Mouse (Mus musculus): ENCODE results near the gene Mtf1.

Mtf1 gene

DNA sequence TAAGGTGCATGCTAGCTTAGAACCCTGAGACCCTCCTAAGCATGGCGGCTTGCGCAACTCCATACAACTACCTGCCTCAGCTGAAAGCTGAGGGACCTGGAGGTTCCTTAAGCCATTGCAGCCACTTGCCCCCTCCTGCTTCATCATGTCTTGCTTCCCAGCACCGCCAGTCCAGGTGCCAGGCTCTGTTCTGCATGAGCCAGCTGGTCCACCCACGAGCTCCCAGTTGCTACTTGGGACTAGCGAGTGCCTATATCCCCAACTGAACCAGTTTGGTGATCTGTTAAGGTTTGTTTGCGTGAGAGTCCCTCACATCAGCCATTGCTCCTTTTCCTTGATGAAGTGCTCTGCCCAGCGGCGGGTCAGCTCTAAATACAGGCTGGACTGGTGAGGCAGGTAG is 54.4 kb downstream of the Mtf1 start:
- in situ Hi-C loops (cut with MboI), result no loop called here

DNA sequence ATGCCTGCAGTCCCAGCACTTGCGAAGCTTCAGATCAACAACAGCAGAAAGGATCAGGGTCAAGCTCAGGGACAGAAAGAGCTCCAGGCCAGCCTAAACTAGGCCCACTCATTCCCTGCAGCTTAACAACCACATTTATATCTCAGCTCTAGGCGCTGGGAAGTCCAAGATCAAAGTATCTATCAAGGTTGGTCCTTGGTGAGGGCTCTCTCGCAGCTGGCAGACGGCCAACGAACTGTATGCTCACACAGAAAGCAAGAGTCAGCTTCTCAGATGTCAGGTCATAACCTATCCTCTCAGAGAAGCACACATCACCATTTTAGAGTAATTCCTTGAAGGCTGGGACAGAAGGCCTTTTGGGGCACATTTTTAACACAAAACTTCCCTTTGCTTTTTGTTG is 56.5 kb downstream of the Mtf1 start:
- in situ Hi-C loops (cut with MboI), result no loop called here

DNA sequence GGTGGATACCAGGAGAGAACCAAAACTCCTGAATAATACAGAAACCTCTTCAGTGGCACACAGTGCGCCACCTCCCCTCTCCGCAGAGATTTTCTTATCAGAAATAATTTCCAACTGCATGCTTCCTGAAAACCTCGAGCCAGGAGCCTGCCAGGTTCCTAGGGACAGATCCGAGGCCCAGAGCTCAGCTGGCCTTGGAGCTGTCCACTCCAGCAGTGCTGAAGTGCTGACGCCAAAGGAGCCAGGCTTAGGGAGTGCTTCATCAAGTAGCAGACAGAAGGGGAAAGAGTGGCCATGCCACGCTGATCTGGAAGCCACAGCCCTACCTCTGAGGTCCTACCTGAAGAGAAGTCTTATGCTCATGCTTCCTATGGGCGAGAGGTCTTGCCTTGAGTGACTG is 58.5 kb downstream of the Mtf1 start:
- in situ Hi-C loops (cut with MboI), result no loop called here

- in situ Hi-C loops (cut with MboI), result no loop called here
Measured at GRCm38 (mm10) chr4:124861283-124862188, 59.6 kb downstream of the Mtf1 start, which contains the start of gene Maneal. Maneal (minus strand) TSS chr4:124862171.

- in situ Hi-C loops (cut with MboI), result no loop called here
Measured at GRCm38 (mm10) chr4:124872719-124873118, 70.8 kb downstream of the Mtf1 start.

GRCm38 (mm10) chr4:124880599-124880998 is 78.7 kb downstream of the Mtf1 start, which contains the start of gene Epha10:
Epha10 (plus strand) TSS chr4:124880899.
- in situ Hi-C loops (cut with MboI), result no loop called here

- in situ Hi-C loops (cut with MboI), result no loop called here
Measured at GRCm38 (mm10) chr4:124881341-124881908, 79.5 kb downstream of the Mtf1 start.

- in situ Hi-C loops (cut with MboI), result no loop called here
Measured at GRCm38 (mm10) chr4:124882151-124882729, 80.3 kb downstream of the Mtf1 start.

GRCm38 (mm10) chr4:124888702-124889101 is 86.8 kb downstream of the Mtf1 start:
- in situ Hi-C loops (cut with MboI), result no loop called here

DNA sequence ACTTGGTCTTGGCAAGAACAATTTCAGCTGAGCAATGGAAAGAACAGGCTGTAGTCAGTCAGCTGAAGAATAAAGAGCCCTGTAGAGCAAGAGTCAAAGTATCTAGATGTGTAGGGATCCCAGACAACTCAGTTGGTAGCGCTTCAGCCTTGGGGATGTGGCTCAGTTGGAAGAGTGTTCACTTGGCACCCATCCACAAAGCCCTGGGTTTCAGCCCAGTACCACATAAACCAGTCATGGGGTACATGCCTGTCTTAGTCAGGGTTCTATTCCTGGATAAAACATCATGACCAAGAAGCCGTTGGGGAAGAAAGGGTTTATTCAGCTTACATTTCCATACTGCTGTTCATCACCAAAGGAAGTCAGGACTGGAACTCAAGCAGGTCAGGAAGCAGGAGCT is 88.0 kb downstream of the Mtf1 start:
- in situ Hi-C loops (cut with MboI), result no loop called here

- in situ Hi-C loops (cut with MboI), result no loop called here
Measured at GRCm38 (mm10) chr4:124890831-124891230, 88.9 kb downstream of the Mtf1 start.

DNA sequence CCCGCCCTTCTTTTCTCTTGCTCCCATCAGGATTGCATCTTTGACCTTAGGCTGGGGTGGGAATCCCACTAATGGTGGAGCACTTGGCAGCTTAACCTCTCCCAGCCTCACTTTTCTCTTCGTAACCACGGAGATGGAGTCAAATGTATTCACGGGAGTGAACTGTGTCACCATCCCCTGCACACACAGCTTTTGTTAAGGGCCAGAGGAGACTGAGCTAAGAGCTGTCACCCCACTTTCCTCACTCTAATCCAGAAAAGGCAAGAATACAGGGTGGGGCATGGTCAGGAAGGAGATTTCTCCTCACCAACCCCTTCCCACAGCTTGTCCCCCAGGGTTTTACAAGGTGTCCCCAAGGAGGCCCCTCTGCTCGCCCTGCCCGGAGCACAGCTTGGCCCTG is 91.9 kb downstream of the Mtf1 start:
- in situ Hi-C loops (cut with MboI), result no loop called here

DNA sequence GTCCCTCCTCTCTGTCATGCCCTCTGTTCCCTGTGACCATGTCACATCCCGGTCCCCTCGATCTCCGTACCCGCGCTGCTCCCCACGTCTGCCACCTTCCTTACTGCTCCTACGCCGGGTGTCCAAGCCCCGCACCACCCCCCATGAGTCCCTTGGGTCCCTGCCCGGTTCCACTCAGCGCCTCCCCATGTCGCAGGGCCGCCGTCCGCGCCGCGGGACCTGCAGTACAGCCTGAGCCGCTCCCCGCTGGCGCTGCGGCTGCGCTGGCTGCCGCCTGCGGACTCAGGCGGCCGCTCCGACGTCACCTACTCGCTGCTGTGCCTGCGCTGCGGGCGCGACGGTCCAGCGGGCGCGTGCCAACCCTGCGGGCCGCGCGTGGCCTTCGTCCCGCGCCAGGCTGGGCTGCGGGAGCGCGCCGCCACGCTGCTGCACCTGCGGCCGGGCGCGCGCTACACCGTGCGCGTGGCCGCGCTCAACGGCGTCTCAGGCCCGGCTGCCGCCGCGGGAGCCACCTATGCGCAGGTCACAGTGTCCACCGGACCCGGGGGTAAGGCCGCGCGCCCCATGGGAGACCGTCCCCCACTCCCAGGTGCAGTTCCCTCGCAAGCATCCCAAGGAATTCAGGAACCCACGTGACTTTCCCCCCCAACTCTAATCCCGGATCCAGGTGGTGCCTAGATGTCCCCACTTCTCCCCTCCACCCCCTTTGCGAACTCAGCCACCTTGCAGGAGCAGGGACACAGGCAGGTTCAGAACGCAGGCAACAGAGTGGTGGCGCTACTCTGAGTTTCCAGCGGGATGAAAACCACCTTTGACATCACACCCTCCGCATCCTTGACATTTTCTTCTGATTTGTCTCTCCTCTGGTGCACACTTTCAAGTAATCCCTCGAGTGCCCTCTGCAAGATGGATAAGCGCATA is 92.9 kb downstream of the Mtf1 start:
- in situ Hi-C loops (cut with MboI), result no loop called here

DNA sequence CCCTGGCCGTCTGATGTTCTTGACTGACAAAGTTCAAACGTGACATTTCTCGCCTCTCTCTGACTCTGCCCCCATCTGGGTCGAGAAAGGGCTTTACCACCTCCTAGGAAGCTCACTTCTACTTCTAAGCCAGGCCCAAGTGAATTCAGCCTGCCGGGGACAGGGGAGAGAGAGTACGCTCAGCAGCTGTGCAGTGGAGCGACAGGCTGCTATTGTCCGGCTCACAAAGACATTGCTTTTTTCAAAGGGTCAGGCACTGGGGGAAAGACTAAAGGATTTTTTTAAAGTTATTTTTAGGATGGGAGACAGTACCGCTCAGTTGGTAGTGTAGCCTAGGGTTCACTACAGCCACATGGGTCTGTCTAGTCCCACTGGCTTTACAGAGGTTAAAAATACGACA is 96.5 kb downstream of the Mtf1 start:
- in situ Hi-C loops (cut with MboI), result no loop called here

Measured in mature B cell (primary cell).